Mouse (Mus musculus): ENCODE results near the gene Gm38393.

The Gm38393 gene

GRCm38 (mm10) chr7:60004606-60005330 is at the start of gene Gm38393, which contains the start of gene Snurf:
Gm38393 (minus strand) TSS chr7:60005064.
Snurf (minus strand) TSS chr7:60005049.
- peak; percentile 25 for DNase-seq (ENCODE audit: low spot score)

- no peak for DNase-seq (ENCODE audit: low spot score)
Measured at GRCm38 (mm10) chr7:60047481-60048201, 42.8 kb upstream of the Gm38393 start.

GRCm38 (mm10) chr7:60013186-60013585 is 8.3 kb upstream of the Gm38393 start:
- DNase-seq (ENCODE audit: low spot score), result no peak

GRCm38 (mm10) chr7:60007727-60008360 is 3.0 kb upstream of the Gm38393 start:
- DNase-seq (ENCODE audit: low spot score), result no peak

DNA sequence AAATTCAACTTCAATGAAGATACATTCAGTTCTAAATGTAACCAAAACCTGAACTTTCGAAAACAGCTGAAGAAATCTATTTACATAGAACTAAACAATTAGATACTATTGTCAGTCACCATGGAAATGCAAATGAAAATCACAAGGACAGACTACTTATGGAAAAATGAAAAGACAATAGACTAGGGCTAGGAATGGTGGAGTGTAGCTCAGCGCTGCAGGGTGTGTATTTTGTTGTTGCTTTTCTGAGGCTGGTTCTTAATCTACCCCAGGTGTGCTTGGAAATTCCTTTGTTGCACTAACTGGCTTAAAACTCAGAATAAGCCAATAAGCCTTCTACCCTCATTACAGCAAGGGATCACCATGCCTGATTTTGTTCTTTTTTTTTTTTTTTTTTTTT is 1.4 kb upstream of the Gm38393 start:
- DNase-seq (ENCODE audit: low spot score), result no peak

DNA sequence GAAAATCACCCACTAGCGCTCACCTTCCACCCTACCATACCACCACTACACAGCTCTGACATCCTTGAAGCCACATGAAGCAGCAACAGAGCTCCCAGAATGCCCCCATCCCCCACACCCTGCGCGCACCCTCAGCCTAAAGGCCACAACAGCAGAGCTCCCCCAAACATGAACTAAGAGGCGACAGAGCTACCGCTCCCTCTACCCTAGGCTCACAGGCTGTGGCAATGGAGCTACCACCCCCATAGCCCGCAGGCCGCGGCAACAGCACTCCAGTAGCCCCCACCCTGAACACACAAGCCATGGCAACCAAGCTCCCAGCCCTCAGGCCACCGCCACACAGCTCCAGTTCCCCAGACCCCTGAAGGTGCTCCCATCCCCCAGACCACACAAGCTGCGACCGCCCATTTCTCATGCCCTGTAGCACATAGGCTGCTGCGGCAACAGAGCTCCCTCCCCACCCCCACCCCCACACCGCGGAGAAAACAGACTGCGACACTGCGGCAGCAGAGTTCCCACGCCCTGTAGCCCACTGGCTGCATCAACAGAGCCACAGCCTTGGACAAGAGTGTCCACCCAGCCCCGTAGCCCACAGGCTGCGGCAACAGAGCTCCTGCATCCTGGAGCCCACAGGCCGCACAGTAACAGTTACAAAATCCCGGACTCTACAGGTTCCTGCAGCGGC is 801 bp downstream of the Gm38393 start:
- DNase-seq (ENCODE audit: low spot score), result no peak

GRCm38 (mm10) chr7:60003006-60003865 is 1.6 kb downstream of the Gm38393 start:
- no peak for DNase-seq (ENCODE audit: low spot score)

DNA sequence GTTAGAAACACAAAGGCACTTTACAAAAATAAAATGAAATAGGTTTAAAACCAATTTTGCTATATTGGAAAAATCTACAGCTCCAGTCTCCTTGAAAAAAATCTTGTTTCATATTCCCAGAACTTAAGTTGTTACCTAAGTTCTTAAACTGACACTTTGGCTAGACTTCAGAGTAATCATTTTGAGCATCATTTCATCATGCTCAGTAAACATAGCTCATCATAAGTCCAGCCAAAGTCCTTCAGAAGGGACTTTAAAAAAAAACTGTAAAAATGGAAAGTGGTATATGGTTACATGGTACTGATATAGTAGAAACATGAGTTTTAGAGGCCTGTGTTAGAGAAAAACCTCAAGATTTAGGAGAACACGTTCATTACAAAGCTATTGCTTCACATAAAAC is 26.2 kb downstream of the Gm38393 start:
- no peak for DNase-seq (ENCODE audit: low spot score)

Data from lung, postnatal 25 days (tissue).